Mouse (Mus musculus): ENCODE measurements around the gene 1700001O22Rik. TPM values are rescaled to one million over a fixed set of nuclear protein-coding genes. Genes with fewer than 3 reads are reported as not detected.

Gene 1700001O22Rik
- polyA plus RNA-seq, 1 experiment = 10.8 TPM

GRCm38 (mm10) chr2:30782312-30783290 is 20.9 kb downstream of the 1700001O22Rik start:
- no peak for DNase-seq (ENCODE audit: extremely low spot score in 1 of 2, low spot score in 1 of 2)

DNA sequence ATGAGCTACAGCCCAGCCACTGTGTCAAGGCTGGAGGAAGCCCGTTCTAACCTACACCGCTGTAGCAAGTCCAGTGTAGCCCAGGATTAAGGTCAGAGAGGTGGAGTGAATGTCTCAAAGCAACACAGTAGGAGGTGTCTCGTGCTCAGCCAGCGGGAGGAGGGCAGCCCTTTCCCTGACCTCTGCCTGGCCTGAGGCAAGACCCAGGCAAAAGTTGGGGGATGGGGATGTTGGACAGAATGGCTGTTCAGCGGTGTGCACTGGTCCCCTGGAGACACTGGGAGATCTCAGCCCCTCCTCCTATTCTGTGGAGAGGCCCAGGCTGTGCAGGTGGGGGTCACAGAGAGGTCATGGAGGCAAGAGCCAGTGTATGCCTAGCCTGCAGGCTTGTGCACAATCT is 24.2 kb downstream of the 1700001O22Rik start:
- no peak for DNase-seq (ENCODE audit: extremely low spot score in 1 of 2, low spot score in 1 of 2)

DNA sequence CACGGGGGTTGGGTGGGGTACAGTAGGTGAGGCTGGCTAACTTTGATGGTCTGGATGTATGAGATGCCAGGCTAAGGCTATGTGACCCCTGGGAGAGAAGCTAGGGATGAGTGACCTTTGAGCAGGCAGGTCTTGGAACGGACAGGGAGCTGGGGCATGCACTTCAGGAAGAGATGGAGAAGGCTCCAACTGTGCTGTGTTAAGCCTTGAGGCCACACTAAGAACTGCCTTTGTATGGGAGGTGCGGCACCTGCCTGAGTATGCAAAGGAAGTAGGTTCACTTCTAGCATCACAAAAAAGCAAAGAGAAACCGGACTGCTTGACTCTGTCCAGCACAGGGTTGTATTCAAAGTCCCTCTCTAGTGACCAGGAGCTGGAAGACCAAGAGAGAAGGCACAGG is 25.2 kb downstream of the 1700001O22Rik start:
- DNase-seq (ENCODE audit: extremely low spot score in 1 of 2, low spot score in 1 of 2) = no peak

DNA sequence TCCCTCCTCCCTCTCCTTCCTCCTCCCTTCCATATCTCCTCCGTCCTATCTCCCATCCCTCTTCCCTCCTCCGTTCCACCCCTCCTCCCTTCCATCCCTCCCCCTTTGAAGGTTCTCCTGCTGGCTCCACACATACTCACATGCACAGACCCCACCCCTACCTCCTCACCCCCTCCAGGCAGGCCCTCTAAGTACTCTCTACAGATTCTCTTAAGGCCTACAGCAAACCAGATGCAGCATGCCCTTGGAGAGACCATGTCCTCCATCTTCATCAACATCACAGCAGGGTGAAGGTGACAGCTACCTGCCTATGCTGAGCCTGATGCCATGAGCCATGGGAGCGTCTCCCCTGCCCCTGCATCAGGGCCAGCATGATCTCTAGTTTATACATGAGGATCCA is 26.2 kb downstream of the 1700001O22Rik start:
- no peak for DNase-seq (ENCODE audit: extremely low spot score in 1 of 2, low spot score in 1 of 2)

- DNase-seq (ENCODE audit: extremely low spot score in 1 of 2, low spot score in 1 of 2) = no peak
Observed at GRCm38 (mm10) chr2:30775955-30776354, 27.5 kb downstream of the 1700001O22Rik start.

- DNase-seq (ENCODE audit: extremely low spot score in 1 of 2, low spot score in 1 of 2) = no peak
Observed at GRCm38 (mm10) chr2:30773313-30774005, 30.0 kb downstream of the 1700001O22Rik start.

GRCm38 (mm10) chr2:30772581-30773312 is 30.7 kb downstream of the 1700001O22Rik start:
- DNase-seq (ENCODE audit: extremely low spot score in 1 of 2, low spot score in 1 of 2) = no peak

GRCm38 (mm10) chr2:30771806-30772460 is 31.5 kb downstream of the 1700001O22Rik start:
- DNase-seq (ENCODE audit: extremely low spot score in 1 of 2, low spot score in 1 of 2) = peak; percentile 61 to 83

DNA sequence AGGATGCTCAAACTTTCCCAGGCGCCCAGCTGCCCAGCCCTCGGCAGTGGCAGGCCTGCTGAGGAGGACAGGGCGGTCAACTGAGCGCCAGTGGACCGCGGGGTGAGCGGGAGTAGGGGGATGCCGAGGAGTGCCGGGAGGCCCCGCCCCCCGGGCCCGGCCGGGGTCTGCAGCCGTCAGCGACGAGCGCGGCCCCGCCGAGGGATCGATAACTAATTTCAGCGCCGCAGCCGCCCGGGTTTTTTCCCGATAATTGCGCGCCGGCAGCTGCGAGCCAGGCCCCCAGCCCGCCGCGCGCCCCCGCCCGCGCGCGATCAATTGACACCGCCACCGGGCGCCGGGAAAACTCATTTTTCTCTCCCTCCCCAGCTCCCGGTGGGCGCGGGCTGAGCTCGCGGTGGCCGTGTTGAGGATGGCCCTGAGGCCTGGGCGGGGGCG is 32.1 kb downstream of the 1700001O22Rik start:
- no peak for DNase-seq (ENCODE audit: extremely low spot score in 1 of 2, low spot score in 1 of 2)

DNA sequence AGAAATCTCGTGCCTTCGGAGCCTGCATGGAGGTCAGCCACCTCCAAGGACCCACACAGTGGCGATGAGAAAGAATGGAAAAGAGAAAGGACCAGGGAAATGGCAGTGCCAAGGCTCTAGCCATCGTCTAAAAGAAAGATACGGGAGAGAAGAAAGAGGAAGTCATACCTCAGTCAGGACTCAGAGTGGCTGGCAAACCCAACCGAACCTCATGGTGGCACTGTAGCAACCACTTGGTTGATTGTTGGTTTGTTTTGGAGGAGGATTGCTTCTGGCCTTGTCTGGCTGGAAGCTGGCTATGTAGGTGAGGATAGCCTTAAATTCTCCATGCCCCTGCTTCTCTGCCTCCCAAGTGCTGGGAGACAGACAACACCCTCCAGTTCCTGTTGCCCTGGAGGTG is 34.3 kb downstream of the 1700001O22Rik start:
- DNase-seq (ENCODE audit: extremely low spot score in 1 of 2, low spot score in 1 of 2) = no peak

DNA sequence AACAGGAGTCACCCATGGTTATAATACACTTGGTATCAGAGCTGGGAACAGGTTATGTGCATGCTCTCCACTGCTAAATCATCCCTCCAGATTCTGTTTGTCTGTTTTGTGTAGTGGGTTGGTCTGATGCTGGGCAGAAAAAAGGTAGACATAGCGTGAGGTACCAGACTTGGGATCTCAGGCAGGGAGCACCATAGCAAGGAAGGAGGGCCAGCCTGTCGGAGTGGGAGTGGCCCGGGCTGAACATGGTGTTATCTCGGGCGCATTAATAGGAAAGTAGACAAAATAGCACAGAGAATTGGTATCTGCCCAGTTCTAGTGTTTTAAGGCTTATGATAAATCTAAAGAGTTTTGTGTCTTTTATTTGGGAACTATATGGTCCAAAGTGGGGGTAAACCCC is 34.9 kb downstream of the 1700001O22Rik start:
- no peak for DNase-seq (ENCODE audit: extremely low spot score in 1 of 2, low spot score in 1 of 2)

GRCm38 (mm10) chr2:30767626-30768240 is 35.7 kb downstream of the 1700001O22Rik start:
- DNase-seq (ENCODE audit: extremely low spot score in 1 of 2, low spot score in 1 of 2) = no peak

- DNase-seq (ENCODE audit: extremely low spot score in 1 of 2, low spot score in 1 of 2) = no peak
Observed at GRCm38 (mm10) chr2:30766446-30766845, 37.0 kb downstream of the 1700001O22Rik start.

- no peak for DNase-seq (ENCODE audit: extremely low spot score in 1 of 2, low spot score in 1 of 2)
Observed at GRCm38 (mm10) chr2:30760706-30761105, 42.8 kb downstream of the 1700001O22Rik start.

- DNase-seq (ENCODE audit: extremely low spot score in 1 of 2, low spot score in 1 of 2) = no peak
Observed at GRCm38 (mm10) chr2:30759858-30760547, 43.5 kb downstream of the 1700001O22Rik start.

DNA sequence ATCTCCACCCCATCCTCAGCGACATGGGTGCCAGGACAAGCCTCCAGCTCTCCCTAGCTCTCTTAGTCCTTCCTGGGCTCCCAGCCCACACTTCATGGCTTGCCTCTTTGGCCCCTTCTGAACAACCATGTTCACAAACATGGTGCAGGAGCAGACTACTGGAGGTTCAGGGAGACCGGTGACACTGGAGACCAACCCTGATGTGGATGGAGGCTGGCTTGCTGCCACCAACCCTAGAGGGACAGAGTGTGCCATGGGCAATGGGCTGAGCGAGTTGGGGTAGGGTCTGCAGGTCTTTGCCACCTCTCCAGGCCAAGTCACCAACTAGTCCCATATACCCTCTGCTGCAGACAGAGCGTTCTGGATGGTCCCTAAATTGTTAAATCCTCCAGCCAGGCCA is 44.0 kb downstream of the 1700001O22Rik start:
- no peak for DNase-seq (ENCODE audit: extremely low spot score in 1 of 2, low spot score in 1 of 2)

GRCm38 (mm10) chr2:30759088-30759374 is 44.4 kb downstream of the 1700001O22Rik start:
- DNase-seq (ENCODE audit: extremely low spot score in 1 of 2, low spot score in 1 of 2) = no peak

- DNase-seq (ENCODE audit: extremely low spot score in 1 of 2, low spot score in 1 of 2) = peak in 1 of 2 experiments; percentile 57
Observed at GRCm38 (mm10) chr2:30758341-30759087, 44.9 kb downstream of the 1700001O22Rik start.
